Mouse (Mus musculus) liver, adult 2 months (tissue): ENCODE measurements at regions not wholly inside any gene's neighbourhood (a gene's known extent, or its start where the extent isn't known, plus 50 kb on each side); places are given as distances from the start of the nearest gene placed in this dataset.

Experiments used
- CTCF ChIP-seq: fragments of 200-500 bp; IDR thresholded peaks from 2 replicates; pipeline ENCODE4 v1.5.1; 2011; ENCODE audit warnings: low read depth, low read length, control low read depth
- POLR2A ChIP-seq: fragments of 200-500 bp; IDR thresholded peaks from 2 replicates; pipeline ENCODE4 v1.6.1; 2011; ENCODE audit warnings: low read length, control low read depth; ENCODE audit not compliant: insufficient read depth; ENCODE audit errors: extremely low read depth

GRCm38 (mm10) chr11:20985069-20985759 lies 105.9 kb upstream of the Peli1 start:
- no peak for TF ChIP-seq CTCF
- no peak for TF ChIP-seq POLR2A
